Mouse (Mus musculus) CD4-positive, CD25-positive, alpha-beta regulatory T cell (primary cell): ENCODE measurements around the gene Mta3. TPM values are rescaled to one million over a fixed set of nuclear protein-coding genes. Genes with fewer than 3 reads are reported as not detected.

Experiments used
- polyA plus RNA-seq: library from polyadenylated mRNA; unstranded; fragments of 100-300 nt; shearing (Covaris generic); gene quantifications from one replicate; pipeline ENCODE4 v1.2.1, GENCODE M21; 2017

Mta3 gene
- 90.4 TPM for polyA plus RNA-seq

DNA sequence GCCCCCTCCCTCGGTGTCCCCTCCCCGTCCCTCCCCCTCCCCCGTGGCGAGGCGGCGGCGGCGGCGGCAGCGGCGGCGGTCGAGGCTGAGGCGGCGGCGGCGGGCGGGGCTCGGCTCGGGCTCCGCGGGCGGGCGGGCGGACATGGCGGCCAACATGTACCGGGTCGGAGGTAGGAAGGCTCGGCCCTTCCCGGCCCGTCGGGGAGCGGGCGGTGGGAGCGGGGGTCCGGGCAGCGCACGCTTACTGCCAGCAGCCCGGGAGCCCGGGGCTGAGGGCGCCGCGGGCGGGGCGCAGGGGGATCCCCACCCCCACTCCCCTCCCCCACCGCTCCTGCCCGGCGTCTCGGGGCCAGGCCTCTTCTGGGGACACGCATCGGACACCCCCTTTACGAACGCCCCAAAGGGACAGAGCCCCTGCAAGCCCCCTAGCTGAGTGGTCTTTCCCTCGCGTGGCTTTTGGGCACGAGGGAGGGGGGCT lies at the start of gene Mta3:
TSS of gene Mta3 (plus strand) at position 48 of the 478 bp plus-strand sequence.

DNA sequence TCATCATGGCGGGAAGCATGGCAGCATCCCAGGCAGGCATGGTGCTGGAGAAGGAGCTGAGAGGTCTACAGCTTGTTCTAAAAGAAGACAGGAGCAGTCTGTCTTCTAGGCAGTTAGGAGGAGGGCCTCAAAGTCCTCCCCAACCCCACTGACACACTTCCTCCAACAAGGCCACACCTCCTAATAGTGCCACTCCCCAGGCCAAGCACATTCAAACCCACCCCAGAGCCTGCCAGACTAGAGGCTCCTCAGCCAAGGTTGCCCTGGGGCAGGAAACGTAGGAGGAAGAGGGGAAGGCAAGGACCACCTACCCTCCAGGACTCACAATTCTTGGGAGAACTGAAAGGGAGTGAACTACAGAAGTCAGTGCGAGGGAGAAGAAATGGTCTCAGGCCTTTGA lies 141.9 kb downstream of the Mta3 start, which contains the start of gene Haao:
TSS of gene Haao (minus strand) at position 149 of the 400 bp plus-strand sequence.

Other genes with a start within 250 kb of the Mta3 start
- gene Cox7a2l, start 188.8 kb upstream of the Mta3 start, polyA plus RNA-seq: 227 TPM
- gene Kcng3, start 74.3 kb upstream of the Mta3 start, polyA plus RNA-seq: 0.08 TPM
- gene Haao, start 141.8 kb downstream of the Mta3 start, polyA plus RNA-seq: 1.3 TPM